23 mouse cellular contexts compared by ENCODE assay signal in the genomic region with DNA sequence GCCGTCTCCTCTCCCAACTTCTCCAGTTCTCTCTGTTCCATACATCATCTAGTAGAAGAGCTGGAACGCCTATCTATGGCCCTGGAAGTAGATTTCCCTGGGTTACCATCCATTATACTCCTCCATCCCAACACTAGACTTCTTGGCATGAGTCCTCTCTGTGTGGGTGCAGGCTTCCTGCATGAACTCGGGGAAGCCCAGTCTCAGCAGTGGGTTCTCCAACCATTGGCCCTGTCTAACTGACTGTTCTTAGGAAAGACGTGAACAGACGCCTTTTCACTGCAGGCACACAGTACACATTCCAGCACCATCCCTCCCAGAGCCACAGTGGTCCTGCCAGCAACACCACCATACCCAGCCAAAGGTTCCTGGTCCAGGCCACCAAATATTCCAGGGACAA.
"Had no signal": no experiment of that assay in that cellular context is flagged by ENCODE, and none has a peak within 500 bp of the region (broad histone marks: within the 10 kb centered on the region; RNA-seq: fewer than 3 reads in every experiment).

No protein-coding gene starts in this region.

- H3K9me3 ChIP-seq: limb, embryonic 12.5 days; limb, embryonic 15.5 days; midbrain, embryonic 13.5 days; neural tube, embryonic 13.5 days had no signal

- H3K4me2 ChIP-seq: limb, embryonic 12.5 days; limb, embryonic 15.5 days; liver, embryonic 11.5 days; lung, embryonic 14.5 days; midbrain, embryonic 13.5 days; neural tube, embryonic 13.5 days had no signal

- ATAC-seq: liver, postnatal 0 days; lung, postnatal 0 days; midbrain, embryonic 13.5 days; midbrain, embryonic 16.5 days had no signal

- H3K36me3 ChIP-seq: limb, embryonic 12.5 days; neural tube, embryonic 13.5 days had no signal

- H3K27me3 ChIP-seq: limb, embryonic 12.5 days; limb, embryonic 15.5 days; midbrain, embryonic 13.5 days; neural tube, embryonic 13.5 days had no signal

- H3K9ac ChIP-seq: limb, embryonic 12.5 days; limb, embryonic 15.5 days; liver, embryonic 14.5 days; liver, postnatal 0 days; lung, embryonic 14.5 days; midbrain, embryonic 13.5 days; neural tube, embryonic 13.5 days had no signal

- H3K4me3 ChIP-seq: limb, embryonic 12.5 days; limb, embryonic 15.5 days; midbrain, embryonic 13.5 days; myocyte; neural tube, embryonic 13.5 days had no signal

- DNase-seq: kidney, adult 9 months; kidney, postnatal 14 days; kidney, postnatal 4 days; left cerebral cortex, postnatal 4 days; liver, postnatal 0 days; lung, embryonic 14.5 days; retina, postnatal 1 day; right cerebral cortex, postnatal 14 days; right cerebral cortex, postnatal 4 days; thymus, adult 2 months; thymus, postnatal 14 days; thymus, postnatal 4 days had no signal

- H3K27ac ChIP-seq: limb, embryonic 12.5 days; limb, embryonic 15.5 days; liver, embryonic 14.5 days; macrophage; midbrain, embryonic 13.5 days; neural tube, embryonic 13.5 days; stomach, postnatal 0 days had no signal
